Mouse (Mus musculus) kidney, postnatal 25 days (tissue): Measurements from ENCODE around the gene Sapcd1.
A peak's percentile ranks its signal among the peaks of the same experiment; 100 is the strongest.
"Not testable (repeated sequence)": the region's sequence is repeated elsewhere in the genome, so short reads cannot be mapped to it uniquely, and the experiment has no call there.

Source experiments
- DNase-seq, 2 experiments: peaks; one replicate each; pipeline ENCODE4 v3.0.0; 2021; ENCODE audit warnings: mixed read lengths in 2 of 2

Sapcd1 gene

DNA sequence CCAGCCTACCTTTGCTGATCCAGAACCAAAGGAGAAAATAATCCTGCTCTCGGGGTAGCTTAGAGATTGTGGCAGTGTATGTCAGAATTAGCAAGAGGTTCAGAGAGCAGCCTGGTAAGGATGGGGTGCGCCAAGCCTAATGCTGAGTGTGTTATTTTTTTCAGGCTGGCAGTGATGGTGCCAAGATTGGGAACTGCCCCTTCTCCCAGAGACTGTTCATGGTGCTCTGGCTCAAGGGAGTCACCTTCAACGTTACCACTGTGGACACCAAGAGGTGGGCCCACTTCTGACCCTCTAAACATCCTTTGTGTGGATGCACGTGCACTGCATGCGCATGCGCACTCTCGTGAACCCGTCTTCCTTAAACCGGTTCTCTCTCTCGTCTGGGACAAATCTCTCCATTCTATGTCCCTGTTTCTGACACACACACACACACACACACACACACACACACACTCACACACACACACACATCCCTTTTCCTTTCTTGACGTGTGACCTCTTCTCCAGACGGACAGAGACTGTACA, 24.5 kb upstream of the Sapcd1 start:
- DNase-seq = peak in 1 of 2 experiments; percentile 28

DNA sequence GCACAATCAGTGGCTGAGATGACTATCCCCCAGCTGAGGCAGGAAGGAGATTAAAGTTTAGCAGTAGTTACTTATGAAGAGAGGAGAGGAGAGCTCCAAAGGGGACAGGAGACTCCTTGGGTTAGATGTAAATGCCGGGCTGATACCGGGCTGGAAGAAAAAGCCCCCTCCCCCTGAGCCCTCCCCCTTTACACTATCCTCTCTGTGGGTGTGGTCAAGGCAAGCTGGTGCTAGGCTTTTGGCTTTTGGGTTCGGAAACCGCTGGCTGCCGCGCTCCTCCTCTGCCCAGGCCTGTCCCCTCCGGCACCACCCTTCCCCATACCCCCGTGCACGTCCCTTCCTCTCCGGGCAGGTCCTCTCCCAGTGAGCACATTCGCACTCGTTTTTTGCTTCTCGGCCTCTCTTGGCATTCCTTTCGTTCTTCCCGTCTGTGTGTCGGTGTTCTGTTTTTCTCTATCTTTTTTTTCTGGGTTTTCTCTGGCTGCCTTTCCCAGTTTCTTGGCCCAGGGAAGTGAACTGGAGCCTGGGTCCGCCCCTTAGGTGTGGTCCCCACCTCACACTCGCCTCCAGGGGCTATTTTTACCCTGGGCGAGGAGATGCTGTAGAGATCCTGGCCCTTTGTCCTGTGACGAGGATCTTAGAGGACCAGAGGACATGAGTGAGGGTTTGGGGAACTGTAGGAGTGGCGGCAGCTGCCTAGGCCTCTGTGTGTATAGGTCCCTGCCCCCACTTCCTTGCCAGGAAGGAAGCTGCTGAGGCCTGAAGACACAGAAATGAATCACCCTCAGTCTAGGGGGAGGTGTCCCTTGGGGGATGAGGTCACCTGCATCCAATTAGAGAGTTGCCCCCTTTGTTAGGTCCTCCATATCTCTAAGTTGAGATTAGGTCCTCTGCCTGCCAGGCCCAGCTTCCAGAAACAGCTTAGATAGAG, 23.6 kb upstream of the Sapcd1 start:
- peak; percentile 83 to 90 for DNase-seq

DNA sequence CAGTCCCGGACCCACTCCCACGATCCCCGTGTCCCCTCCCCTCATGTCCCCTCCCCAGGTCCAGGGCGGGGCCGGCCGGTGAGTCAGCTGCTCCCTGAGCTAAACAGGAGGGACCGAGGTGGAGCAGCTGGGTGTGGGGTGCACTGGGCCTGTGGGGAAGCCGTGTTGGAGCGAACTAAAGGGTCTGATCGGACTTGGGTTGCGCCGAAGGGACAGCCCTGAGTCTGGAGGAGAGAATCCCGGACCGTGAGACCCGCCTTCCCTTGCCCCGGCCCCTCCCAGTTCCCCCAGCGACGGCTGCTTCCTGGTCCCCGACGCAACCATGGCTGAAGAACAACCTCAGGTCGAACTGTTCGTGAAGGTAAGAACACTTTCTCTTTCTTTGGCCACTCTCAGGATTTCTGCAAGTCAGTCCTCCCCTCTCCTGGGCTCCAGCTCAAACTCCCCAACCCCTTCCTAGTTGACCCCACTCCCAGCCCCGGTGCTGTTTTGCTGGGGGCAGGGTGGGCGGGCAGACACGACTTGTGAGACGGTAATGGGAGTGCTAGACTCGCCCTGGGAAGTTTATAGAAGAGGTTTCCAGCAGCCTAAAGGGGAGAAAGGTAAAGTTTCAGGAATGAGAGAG, 22.4 kb upstream of the Sapcd1 start:
- DNase-seq = peak; percentile 84 to 91

DNA sequence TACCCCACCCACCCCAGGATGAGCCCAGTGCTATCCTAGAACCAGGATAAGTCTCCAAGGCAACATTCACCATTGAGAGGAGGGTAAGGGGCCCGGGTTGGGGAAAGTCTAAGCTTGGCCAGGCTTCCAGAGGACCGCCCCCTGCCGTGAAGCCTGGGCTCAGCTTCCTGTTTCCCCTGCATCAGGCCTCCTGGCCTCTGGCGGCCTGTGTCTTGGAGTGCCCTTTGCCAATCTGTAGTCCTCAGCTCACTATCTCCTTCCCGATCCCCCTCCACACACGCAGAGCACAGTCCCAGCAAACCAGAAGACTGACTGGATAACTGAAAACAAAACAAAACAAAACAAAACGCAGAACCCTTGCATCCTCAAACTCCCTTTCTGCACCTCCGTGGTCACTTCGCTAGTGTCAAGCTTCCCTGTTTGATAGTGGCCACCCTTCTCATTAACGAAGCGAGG, 21.8 kb upstream of the Sapcd1 start, which contains the start of gene Clic1:
Gene Clic1 (plus strand): TSS at position 406 of the 456 bp plus-strand sequence.
- DNase-seq = peak; percentile 57 to 79

DNA sequence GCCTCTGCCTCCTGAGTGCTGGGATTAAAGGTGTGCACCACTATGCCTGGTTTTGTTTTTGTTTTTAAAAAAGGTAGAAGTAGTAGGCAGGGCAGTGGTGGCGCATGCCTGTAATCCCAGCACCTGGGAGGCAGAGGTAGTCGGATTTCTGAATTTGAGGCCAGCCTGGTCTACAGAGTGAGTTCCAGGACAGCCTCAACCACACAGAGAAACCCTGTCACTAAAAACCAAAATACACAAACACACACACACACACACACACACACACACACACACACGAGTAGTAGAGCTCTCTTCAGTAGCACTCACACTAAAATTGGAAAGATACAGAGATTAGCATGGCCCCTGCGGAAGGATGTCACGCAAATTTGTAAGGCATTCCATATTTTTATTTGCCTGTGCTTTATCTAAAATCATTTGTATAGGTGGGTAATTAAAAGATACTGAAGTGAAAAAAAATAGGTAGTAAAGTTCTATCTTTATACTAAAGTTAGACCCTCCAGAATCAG, 21.2 kb upstream of the Sapcd1 start:
- DNase-seq = peak in 1 of 2 experiments; percentile 23

DNA sequence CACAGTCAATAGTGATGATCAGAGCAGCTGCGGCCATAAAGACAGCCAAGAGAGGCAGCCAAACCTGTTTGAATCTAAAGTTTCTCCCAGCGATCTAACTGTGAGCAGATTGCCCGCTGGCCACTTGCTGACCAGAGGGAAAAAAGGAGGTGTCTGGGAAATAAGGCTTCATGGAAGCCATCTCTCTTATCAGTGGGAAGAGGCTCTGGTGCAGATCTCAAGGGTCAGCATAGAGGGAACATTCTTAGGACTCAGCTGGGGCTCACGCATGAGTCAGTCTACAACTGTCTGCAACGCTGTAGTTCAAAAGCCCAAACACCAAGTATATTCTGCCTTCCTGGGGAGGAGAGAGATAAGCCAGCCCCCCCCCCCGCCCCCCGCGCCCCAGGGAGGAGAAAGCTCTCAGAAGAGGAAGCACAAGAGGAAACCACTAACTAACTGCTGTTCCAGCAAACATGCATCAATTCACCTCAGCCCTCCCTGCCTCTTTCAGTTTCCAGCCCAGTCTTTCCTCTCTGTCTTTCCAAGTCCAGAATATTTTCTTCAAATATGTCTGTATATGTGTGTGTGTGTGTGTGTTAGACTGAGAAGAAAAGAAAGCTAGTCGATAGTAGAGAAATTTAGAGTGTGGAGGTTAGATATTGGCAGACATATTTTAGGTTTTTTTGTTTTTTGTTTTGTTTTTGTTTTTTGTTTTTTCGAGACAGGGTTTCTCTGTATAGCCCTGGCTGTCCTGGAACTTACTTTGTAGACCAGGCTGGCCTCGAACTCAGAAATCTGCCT, 20.5 kb upstream of the Sapcd1 start:
- peak in 1 of 2 experiments; percentile 44 for DNase-seq

DNA sequence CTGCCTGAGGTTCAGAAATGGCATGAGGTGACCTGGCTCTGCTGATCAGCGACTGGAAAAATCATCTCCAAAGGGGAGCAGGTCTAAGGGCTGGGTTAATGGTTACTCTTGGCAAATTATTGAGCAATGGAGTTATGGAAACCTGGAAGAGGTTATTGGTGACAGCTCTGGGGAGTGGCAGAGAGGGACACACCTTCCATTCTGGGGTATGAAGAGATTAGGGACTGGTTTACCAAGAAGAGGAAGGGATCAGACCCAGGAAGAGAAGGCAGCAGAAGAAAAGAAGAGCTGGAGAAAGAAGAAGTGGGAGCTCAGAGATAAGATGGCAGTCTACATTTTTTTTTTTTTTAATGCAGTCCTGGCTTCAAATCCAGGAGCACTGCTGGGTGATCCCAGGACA, 19.9 kb upstream of the Sapcd1 start:
- peak; percentile 62 to 79 for DNase-seq

DNA sequence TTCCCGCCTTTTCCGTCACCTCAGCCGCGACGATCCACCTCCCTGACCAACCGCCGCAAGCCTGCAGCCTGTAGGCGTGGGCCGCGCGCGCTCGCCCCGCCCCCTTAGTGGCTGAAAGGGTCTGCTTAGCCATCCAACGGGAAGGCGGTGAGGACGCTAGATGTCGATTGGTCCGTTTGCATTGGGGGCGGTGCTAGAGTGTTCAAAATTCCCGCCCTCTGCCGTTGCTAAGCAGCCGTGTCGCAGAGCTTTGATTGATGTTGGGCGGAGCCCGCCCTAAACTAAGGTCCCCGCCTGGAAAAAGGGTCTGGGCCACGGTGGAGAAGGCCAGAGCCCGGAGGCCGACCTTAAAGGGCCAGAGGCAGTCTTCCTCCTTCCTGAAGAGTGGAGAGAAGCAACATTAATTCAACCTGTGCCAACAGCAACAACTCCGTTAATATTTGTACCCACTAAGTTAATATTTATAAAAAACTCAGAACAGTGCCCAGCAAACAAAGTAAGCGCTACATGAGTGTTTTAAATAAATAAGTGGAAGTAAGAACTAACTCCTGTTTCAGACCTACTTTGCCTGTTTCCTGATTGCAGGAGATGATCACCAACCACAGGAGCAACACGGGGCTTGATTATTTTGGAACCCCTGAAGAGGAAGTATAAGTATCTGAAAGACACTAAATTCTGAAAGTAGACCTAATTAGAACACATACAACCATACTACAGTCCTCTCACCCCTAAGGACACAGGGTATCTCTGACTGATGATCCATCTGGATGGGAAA, 19.1 kb upstream of the Sapcd1 start, which contains the start of gene Msh5:
Gene Msh5 (minus strand): TSS at position 65 of the 775 bp plus-strand sequence.
- peak; percentile 98 to 99 for DNase-seq

DNA sequence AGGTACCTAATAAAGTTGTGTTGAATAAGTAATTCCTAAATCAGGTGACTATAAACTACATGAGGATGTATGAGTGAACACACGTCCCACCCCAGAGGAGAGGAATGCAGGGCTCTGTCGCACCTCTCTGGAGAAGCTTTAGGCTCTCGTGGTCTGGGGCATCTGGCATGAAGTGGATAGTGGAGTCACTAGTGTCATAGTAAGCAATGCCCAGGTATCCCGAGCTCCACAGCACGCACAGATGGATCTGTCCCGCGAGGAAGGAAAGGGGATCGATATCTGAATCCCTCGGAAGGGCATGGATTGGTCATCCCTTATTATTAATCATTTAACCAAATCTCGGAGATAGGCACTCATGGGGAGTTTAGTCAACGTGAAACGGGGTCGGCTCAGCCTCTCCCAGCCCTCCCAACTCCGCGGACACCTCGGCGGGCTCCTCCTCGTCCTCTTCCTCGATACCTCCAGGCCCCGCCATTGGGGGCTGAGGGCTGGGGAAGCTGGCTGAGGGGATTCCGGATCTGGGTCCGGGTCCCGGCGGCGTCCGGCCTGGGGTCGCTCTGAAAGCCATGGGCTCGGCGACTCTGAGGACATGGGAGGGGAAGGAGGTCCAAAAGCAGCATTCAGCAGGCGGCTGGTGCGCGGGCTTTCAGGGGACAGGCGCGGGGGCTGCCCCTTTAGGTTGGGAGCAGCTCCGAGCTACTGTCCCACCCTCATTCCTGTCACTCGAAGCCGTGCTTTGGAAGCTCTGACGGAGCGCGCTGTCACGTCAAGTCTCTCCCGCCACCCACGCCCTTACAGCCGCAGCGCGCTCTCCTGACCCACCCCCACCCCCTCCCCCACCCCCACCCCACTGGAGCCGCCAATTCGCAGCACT, 18.2 kb upstream of the Sapcd1 start:
- DNase-seq = peak in 1 of 2 experiments; percentile 43

DNA sequence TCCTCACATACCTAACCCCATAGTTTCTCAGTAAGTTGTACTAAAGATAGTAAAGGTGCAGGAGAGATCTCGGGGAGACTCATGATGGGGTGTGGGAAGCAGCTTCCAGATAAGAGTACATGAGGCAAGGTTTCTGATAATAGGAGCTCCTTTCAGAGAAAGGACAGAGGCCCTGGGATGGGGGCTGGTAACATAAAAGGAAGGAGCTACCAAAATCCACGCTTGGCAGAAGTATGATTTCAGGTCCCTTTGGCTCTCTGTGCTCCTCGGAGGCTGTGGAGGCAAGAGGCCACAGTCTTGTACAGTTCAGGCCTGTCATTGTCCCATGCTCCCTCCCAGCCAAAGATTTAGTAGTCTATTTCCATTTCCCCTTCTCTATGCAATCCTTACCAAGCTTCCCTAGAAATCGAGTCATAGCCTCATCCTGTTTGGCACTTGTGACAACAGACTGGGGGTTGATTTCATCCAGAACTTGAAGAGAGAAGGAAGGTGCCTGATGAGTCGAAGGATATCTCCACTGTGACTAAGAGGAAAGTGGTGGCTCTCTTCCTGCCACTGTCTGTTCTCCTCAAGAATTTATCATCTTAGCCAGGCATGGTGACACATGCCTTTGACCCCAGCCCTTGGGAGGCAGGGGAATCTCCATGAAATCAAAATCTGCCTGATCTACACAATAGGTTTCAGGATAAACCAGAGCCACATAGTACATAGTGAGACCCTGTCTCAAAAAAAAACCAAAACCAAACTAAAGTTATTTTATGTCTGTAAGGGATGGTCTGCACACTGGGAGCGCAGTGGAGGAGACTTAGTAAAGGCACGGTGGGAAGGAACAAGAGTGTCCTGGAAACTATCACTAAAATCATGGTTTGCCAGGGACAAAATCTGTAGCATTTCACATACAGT, 17.3 kb upstream of the Sapcd1 start:
- DNase-seq = peak in 1 of 2 experiments; percentile 21

DNA sequence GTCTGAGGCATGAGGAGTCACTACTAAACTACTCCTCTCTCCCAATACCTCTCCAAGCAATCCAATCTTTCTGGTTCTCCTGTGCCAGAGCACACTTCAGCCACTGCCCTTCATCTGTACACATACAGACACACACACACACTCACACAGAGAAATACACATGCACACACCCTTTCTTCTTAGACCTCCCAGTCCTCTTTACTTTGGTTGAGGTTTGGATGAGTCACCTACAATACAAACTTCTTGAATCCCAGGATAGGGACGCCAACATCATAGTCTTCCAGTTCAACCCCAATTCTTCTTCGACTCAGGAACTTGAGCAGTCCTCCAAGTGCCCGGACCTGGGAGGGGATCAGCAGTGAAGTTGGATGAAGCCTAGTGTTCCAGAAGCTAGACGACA, 16.0 kb upstream of the Sapcd1 start:
- DNase-seq = peak in 1 of 2 experiments; percentile 3

DNA sequence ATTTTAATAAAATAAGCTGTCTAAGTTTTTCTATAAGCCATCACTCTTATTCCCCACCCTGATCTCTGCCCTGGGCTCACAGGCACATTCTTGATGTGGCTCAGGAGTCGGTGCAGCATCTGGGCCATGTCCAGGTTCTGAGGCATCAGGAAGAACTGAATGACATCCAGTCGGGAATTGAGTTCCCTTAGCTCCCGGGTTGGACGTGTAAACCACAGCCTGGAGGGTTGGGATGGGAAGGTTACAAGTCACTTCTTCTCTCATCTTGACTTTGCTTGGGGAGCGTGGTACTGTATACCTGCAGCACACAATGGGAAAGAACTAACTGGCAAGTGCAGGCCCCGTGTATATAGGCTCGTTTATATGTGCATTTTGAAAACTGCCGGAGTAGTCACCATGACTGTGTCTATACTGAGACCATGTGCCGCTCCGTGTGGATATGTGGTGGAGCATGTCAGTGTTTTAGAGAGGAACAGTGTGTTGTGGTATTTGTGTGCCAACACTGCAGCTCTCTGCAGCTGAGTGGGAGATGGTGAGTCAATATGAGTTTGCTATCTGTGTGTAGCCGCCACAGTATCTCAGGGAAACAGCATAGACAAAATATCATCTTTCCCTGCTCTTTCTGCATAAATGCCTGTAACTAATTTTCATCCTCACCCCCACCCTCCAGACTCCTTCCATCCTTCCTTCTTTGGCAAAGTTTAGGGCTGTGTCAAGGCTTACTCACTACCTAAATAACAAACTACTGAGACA, 11.5 kb upstream of the Sapcd1 start:
- no peak for DNase-seq

DNA sequence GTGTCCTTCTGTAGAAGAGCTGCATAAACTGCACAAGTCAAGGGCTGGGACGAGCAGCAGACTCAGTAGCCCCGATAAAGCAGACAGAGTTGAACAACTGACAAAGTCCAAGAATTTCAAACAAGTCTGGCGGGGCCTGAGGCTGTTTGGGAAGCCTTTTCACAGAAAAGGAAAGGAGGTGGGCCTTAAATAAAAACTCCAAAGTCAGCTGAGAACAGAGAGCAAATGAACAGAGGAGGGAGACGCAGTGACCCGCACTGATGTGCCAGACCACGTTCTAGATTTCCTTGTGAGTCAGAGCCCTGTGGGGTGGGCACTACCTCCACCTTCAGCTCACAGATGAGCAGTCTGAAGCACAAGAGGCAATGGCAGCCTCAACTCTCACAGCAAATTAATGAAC, 7.1 kb upstream of the Sapcd1 start:
- peak in 1 of 2 experiments; percentile 13 for DNase-seq

DNA sequence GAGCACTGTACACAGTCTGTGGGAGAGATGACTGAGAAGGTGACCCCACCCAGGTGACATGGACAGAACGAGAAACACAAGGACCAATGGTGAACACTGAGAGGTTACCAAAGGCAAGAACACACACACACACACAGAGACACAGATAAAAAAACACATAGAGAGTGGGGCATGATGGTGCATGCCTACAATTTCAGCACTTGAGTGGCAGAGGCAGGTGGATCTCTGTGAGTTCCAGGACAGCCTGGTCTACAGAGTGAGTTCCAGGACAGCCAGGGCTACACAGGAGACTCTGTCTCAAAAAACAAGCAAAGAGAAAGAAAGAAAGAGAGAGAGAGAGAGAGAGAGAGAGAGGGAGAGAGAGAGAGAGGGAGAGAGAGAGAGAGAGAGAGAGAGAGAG, 5.9 kb upstream of the Sapcd1 start:
- DNase-seq = not testable (repeated sequence)

DNA sequence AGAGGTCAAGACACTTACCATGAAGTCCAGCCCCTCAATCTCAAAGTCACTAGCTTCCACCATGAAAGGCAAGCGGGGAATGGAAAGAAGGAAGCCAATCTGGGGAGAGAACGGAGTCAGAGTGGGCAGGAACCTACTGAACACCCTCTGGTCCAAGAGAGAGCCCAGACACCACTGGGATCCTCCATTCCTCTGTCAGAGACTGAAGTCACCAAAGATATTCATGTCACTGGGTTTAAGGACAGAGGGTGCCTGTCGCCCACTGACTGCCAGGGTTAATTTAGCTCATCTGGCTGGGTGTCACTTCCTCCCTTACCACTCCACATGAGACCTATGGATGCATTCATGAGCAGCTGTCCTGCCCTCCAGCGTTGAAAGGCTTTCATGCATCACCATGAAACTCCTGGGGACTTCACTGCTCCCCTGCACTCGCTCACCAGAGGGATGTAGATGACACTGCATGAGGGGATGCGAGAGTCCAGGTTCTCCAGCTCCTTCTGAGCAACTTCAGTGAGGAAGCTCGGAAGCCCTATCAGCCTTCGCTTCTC, 4.6 kb upstream of the Sapcd1 start:
- DNase-seq = no peak

DNA sequence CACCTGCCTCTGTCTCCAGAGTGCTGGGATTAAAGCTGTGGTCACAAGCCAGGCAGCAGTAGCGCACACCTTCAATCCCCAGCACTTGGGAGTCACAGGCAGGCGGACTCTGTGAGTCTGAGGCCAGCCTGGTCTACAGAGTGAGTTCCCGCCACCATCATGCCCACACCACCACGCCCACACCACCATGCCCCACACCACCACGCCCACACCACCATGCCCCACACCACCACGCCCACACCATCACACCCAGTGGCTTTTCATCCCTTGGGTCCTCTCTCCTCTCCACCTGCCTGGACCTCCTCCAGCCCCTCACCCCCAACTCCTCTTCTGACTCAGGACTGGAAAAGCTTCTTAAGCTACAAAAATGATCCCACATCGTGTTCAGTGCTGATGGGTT, 4.1 kb upstream of the Sapcd1 start:
- no peak for DNase-seq

DNA sequence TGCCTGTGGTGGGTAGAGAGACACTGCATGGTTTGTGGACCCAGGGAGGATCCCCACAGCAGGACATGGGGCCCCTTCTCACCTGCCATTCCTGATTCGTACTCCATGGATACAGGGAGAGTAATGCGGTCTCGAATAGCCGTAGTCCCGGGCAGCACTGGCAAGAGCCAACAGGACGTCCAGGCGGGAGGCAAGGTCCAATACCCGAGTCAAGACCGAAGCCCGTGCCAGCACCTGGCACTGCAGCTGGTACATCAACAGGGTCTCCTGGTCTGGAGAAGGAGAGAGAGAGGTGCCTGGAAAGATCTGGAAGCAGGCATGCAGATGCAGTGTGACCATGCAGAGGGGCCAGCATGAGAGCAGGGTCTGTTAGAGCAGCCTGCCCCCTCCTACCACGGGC, 3.5 kb upstream of the Sapcd1 start:
- DNase-seq = no peak
